Mouse (Mus musculus) heart, adult 2 months (tissue): ENCODE measurements around the gene Zfp93. TPM values are rescaled to one million over a fixed set of nuclear protein-coding genes. Genes with fewer than 3 reads are reported as not detected.

Experiments
- DNase-seq, 2 experiments: peaks; one replicate each; pipeline ENCODE4 v3.0.0; 2021
- H3K27ac ChIP-seq: fragments of 200-600 bp; 2 replicates; pipeline ENCODE4 v1.8.1; 2022
- H3K27me3 ChIP-seq: fragments of 200-500 bp; 2 replicates; pipeline ENCODE4 v1.6.1; 2012; ENCODE audit warnings: mild to moderate bottlenecking, low read length, inconsistent platforms, mixed read lengths; ENCODE audit not compliant: control insufficient read depth, insufficient read depth
- H3K36me3 ChIP-seq: fragments of 200-500 bp; 2 replicates; pipeline ENCODE4 v1.6.1; 2012; ENCODE audit warnings: low read length, inconsistent platforms; ENCODE audit not compliant: control insufficient read depth, insufficient read depth
- H3K4me1 ChIP-seq: fragments of 200-500 bp; 2 replicates; pipeline ENCODE4 v1.6.1; 2011; ENCODE audit warnings: low read length; ENCODE audit not compliant: control insufficient read depth, insufficient read depth
- H3K4me3 ChIP-seq: fragments of 200-600 bp; 2 replicates; pipeline ENCODE4 v1.8.1; 2022
- H3K79me2 ChIP-seq: fragments of 200-500 bp; replicated peaks from 2 replicates; pipeline ENCODE4 v1.6.1; 2012; ENCODE audit warnings: mild to moderate bottlenecking, inconsistent platforms, low read length, moderate library complexity, mixed read lengths; ENCODE audit not compliant: control insufficient read depth, insufficient read depth
- H3K9ac ChIP-seq: fragments of 200-500 bp; 2 replicates; pipeline ENCODE4 v1.6.1; 2012; ENCODE audit warnings: low read depth, mild to moderate bottlenecking, control low read depth, inconsistent platforms, low read length, mixed read lengths
- CTCF ChIP-seq: fragments of 200-600 bp; IDR thresholded peaks from 2 replicates; pipeline ENCODE4 v1.8.1; 2022; ENCODE audit warnings: antibody characterized with exemption, mild to moderate bottlenecking, moderate library complexity
- EP300 ChIP-seq: fragments of 200-500 bp; IDR thresholded peaks from 2 replicates; pipeline ENCODE4 v1.6.1; 2011; ENCODE audit warnings: low read depth, low read length, control low read depth; ENCODE audit not compliant: insufficient read depth
- POLR2A ChIP-seq: fragments of 200-500 bp; IDR thresholded peaks from 2 replicates; pipeline ENCODE4 v1.6.1; 2011; ENCODE audit warnings: mild to moderate bottlenecking, low read depth, low read length, control low read depth; ENCODE audit not compliant: insufficient read depth
- WGBS: fragments of 180-500 bp; shearing (Covaris S2); methylation state at CpG from one replicate; pipeline ENCODE4 v1.1.7; 2018; 5-methylcytosine and 5-hydroxymethylcytosine counted together
- intact Hi-C: fragments of 180-260 bp; cut with DNase I; formaldehyde crosslinking; loops from one replicate; pipeline ENCODE4 v1.15.1; 2025
- polyA plus RNA-seq: library from polyadenylated mRNA; depleted of rRNA; stranded (reverse); fragments of >200 nt; gene quantifications from 2 replicates; pipeline ENCODE4 v1.2.3, GENCODE M21; 2012
- total RNA-seq, 2 experiments: library from RNA; stranded (reverse); gene quantifications; 2 replicates each; pipeline ENCODE4 v1.2.3; 2021

Gene Zfp93
- total and polyA plus RNA-seq, 3 experiments, result 1.7 to 4.1 (median 3.3) TPM

DNA sequence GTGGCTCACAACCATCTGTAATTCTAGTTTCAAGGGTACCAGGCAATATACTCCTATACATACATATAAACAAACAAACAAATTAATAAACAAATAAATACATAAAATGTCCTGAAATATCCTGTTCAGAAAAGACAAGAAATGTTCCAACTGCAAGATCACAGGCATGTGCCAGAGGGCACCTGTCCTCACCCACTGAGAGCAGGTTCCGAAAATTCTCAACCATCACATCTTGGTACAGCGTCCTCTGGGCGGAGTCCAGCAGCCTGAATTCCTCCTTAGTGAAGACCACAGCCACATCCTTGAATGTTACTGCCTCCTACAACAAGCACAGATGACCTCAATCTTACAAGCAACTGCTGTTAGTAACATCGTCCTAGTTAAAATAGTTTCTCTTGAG, 24.5 kb downstream of the Zfp93 start:
- no peak overlapping the region for H3K9ac ChIP-seq
- H3K27ac ChIP-seq, result no peak overlapping the region
- H3K4me1 ChIP-seq, result no peaks in the 10 kb centered on the region; the same call in 1 of the 2 replicates
- H3K79me2 ChIP-seq, result no peaks in the 10 kb centered on the region
- no peaks in the 10 kb centered on the region for H3K27me3 ChIP-seq
- DNase-seq, result no peak
- TF ChIP-seq EP300 (no peak), POLR2A (no peak), CTCF (no peak)
- WGBS, result 98% methylated on average over 4 of the region's 4 CpGs
- intact Hi-C loops, result loop anchor here (5.0 kb wide), 1 partner anchor 322 kb away; the partner anchor contains the start of gene Vmn1r181
- H3K4me3 ChIP-seq, result no peak overlapping the region
- no peaks in the 10 kb centered on the region for H3K36me3 ChIP-seq

DNA sequence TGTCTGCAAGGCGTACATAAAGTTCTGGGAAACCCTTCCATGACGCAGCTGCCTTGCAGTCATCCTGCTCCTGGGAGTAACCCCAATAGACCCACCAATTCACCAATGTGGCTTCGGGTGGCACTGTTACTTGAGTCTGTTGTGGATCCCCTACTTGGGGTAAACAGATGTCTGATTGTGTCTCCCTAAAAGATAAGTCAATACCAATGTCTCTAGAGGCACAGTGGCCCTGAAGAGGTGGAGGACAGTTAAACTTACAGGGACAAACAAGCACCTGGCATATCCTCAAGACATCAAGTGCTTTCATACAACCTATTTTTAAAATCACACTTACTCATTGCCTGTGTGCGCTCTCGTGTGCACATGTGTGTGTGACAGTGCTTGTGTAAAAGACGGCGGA, 25.2 kb downstream of the Zfp93 start:
- intact Hi-C loops, result loop anchor here (5.0 kb wide), 1 partner anchor 323 kb away; the partner anchor contains the start of gene Vmn1r181
- 98% methylated on average over 7 of the region's 7 CpGs for WGBS

DNA sequence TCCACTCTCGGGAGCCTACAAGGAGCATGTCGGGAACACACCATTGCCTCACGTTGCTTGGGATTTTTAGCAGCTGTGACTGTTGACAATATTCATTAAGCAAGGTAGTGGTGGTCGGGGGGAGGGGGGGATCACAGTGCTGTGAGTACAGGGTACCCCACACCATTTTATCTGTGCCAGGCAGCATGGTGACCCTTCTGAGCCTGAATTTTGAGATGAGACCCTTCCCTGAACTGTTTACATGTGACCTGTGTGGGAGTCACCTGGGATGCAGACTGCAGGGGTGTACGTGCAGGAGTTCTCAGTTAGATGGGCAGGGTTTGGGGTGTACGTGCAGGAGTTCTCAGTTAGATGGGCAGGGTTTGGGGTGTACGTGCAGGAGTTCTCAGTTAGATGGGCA, 26.2 kb downstream of the Zfp93 start:
- H3K79me2 ChIP-seq, result no peaks in the 10 kb centered on the region
- no peak overlapping the region for H3K27ac ChIP-seq
- no peak overlapping the region for H3K4me3 ChIP-seq
- no peaks in the 10 kb centered on the region; the same call in 1 of the 2 replicates for H3K4me1 ChIP-seq
- H3K27me3 ChIP-seq, result no peaks in the 10 kb centered on the region
- DNase-seq, result no peak
- intact Hi-C loops, result loop anchor here (5.0 kb wide), 1 partner anchor 324 kb away; the partner anchor contains the start of gene Vmn1r181
- no peak for TF ChIP-seq CTCF
- no peak overlapping the region for H3K9ac ChIP-seq
- WGBS, result 95% methylated on average over 7 of the region's 7 CpGs
- H3K36me3 ChIP-seq, result no peaks in the 10 kb centered on the region

More for the DNA sequence above, 25.2 kb downstream of the Zfp93 start:
- no peak for DNase-seq
- TF ChIP-seq CTCF, result no peak
- TF ChIP-seq EP300, result no peak
- TF ChIP-seq POLR2A, result no peak
- Histone ChIP-seq H3K27me3 (no peaks in the 10 kb centered on the region), H3K27ac (no peak overlapping the region), H3K4me1 (no peaks in the 10 kb centered on the region; the same call in 1 of the 2 replicates), H3K36me3 (no peaks in the 10 kb centered on the region), H3K9ac (no peak overlapping the region), H3K79me2 (no peaks in the 10 kb centered on the region), H3K4me3 (no peak overlapping the region)

DNA sequence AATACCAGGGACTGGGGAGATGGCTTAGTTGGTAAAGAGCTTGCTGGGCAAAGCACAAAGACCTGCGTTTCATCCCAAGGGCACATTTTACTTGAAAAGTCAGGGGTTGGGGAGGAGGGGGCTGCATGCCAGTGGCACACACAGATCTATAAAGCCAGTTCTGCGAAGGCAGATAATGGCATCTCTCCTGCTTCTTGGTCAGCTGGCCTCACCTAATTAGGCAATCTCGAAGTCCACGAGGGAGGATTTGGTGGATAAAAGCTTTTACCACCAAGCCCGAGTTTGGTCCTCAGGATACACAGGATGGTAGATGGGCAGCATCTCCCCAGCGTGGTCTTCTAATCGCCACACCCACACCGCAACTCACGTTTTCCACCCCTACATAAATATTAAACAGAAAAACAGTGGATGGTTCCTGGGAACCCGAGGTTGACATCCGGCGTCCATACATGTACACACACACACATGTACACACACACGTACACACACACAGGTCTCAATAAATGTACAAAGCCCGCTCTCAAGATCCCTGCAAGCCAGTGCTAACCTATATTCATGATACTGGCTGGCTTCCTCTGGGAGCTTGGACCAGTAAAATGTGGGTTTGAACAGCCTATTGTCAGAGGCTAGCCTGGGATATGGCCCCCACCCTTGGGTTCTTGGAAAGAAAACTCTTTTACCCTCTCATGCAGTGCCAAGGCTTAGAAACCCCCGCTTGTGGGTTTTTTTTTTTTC, 27.3 kb downstream of the Zfp93 start:
- no peaks in the 10 kb centered on the region for H3K36me3 ChIP-seq
- no peaks in the 10 kb centered on the region for H3K27me3 ChIP-seq
- H3K27ac ChIP-seq, result no peak overlapping the region
- 94% methylated on average over 15 of the region's 15 CpGs for WGBS
- no peak overlapping the region for H3K4me3 ChIP-seq
- H3K79me2 ChIP-seq, result no peaks in the 10 kb centered on the region
- no peaks in the 10 kb centered on the region; the same call in 1 of the 2 replicates for H3K4me1 ChIP-seq
- no peak for DNase-seq
- no peak overlapping the region for H3K9ac ChIP-seq
- TF ChIP-seq POLR2A, result no peak
- no peak for TF ChIP-seq CTCF
- no peak for TF ChIP-seq EP300
- intact Hi-C loops, result loop anchor here (5.0 kb wide), 1 partner anchor 325 kb away; the partner anchor contains the start of gene Vmn1r181

DNA sequence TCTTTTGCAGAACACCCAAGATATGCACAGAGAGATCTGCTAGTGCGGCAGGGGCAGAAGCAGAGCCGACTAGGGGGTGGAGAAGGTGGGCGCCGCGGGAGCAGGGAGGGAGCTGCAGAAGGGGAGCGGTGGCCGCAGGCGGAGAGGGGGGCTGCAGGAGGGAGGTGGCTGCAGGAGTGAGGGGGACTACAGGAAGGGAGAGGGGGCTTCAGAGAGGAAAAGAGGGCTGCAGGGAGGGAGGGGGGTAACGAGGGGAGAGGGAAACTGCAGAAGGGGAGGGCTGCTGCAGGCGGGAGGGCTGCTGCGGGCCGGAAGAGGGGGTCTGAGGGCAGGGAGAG, 28.4 kb downstream of the Zfp93 start:
- Histone ChIP-seq H3K36me3 (no peaks in the 10 kb centered on the region), H3K4me3 (peak overlapping the region; percentile 76), H3K27ac (peak overlapping the region; percentile 47), H3K9ac (peak overlapping the region; percentile 72), H3K4me1 (no peaks in the 10 kb centered on the region; the same call in 1 of the 2 replicates), H3K79me2 (no peaks in the 10 kb centered on the region), H3K27me3 (no peaks in the 10 kb centered on the region)
- no peak for DNase-seq
- TF ChIP-seq EP300 (no peak), POLR2A (no peak), CTCF (no peak)
- WGBS, result 6% methylated on average over 11 of the region's 12 CpGs
- intact Hi-C loops, result loop anchor here (5.0 kb wide), 1 partner anchor 326 kb away; the partner anchor contains the start of gene Vmn1r181

DNA sequence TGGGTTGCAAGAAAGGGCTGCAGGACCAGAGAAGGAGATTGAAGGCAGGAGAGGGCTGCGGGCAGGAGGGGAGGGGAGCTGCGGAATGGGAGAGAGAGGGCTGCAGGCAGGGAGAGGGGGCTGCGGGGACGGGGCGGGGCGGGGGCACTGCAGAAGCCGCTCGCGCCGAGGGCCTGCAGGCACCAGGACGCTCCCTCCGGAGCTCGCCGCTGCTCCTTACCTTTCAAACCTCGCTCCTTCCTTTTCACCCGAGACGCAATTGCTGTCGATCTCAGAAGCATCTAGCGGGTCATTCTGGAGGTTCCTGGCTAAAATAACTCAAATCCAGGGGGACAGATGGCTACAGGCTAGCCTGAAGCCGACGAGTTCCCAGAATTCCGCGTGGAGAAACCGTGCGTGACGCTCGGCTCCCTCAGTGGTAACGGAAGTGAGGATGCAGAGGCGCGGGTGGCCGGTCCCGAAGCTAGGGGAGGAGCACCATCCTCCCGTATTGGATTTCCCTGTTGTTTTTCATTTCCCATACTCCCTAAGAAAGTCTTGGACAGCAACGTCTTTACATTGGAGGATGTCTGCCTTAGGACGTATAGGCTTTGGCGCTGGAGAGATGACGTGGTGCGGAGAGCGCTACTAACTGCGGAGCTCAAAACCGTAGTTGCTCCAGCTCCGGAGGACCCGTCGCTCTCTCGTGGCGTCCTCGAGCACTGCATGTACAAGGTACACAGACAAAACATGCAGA, 28.9 kb downstream of the Zfp93 start:
- peak overlapping the region; percentile 47 for H3K27ac ChIP-seq
- under 1% methylated on average over 41 of the region's 47 CpGs for WGBS
- H3K79me2 ChIP-seq, result no peaks in the 10 kb centered on the region
- peak overlapping the region; percentile 72 for H3K9ac ChIP-seq
- H3K4me1 ChIP-seq, result no peaks in the 10 kb centered on the region; the same call in 1 of the 2 replicates
- no peaks in the 10 kb centered on the region for H3K27me3 ChIP-seq
- DNase-seq, result peak; percentile 76 to 79
- H3K4me3 ChIP-seq, result peak overlapping the region; percentile 76
- intact Hi-C loops, result loop anchor here (5.0 kb wide), 1 partner anchor 327 kb away; the partner anchor contains the start of gene Vmn1r181
- TF ChIP-seq EP300, result no peak
- TF ChIP-seq CTCF, result peak; percentile 67
- TF ChIP-seq POLR2A, result peak; percentile 65
- H3K36me3 ChIP-seq, result no peaks in the 10 kb centered on the region
